Mouse (Mus musculus): ENCODE measurements at regions not wholly inside any gene's neighbourhood (a gene's known extent, or its start where the extent isn't known, plus 50 kb on each side); places are given as distances from the start of the nearest gene placed in this dataset.

GRCm38 (mm10) chr14:47795062-47795461 is 146.8 kb downstream of the Ktn1 start:
- ChIA-PET CTCF (no interaction called here), POLR2A (no interaction called here)

GRCm38 (mm10) chr14:47798203-47798602 is 150.0 kb downstream of the Ktn1 start:
- CTCF ChIA-PET = no interaction called here

GRCm38 (mm10) chr14:47799564-47799963 is 151.3 kb downstream of the Ktn1 start:
- ChIA-PET POLR2A (no interaction called here), CTCF (no interaction called here)

More at GRCm38 (mm10) chr14:47798203-47798602, 150.0 kb downstream of the Ktn1 start:
- POLR2A ChIA-PET = no interaction called here

GRCm38 (mm10) chr14:47805202-47805601 is 157.0 kb downstream of the Ktn1 start:
- CTCF ChIA-PET = no interaction called here
- POLR2A ChIA-PET = interaction anchor here in 1 of 4 experiments (0.6 to 1.7 kb wide), 5 partner anchors 10 to 383 kb away, joined by 3 to 6 read pairs (median 5); no protein-coding TSS in a partner anchor

GRCm38 (mm10) chr14:47805771-47806535 is 157.7 kb downstream of the Ktn1 start:
- CTCF ChIA-PET = no interaction called here

GRCm38 (mm10) chr14:47808097-47808910 is 160.1 kb downstream of the Ktn1 start:
- POLR2A ChIA-PET = interaction anchor here in 2 of 4 experiments (0.6 to 1.4 kb wide), 2 partner anchors 12 to 606 kb away, joined by 3 to 4 read pairs; no protein-coding TSS in a partner anchor
- CTCF ChIA-PET = no interaction called here

More at GRCm38 (mm10) chr14:47805771-47806535, 157.7 kb downstream of the Ktn1 start:
- POLR2A ChIA-PET = interaction anchor here in 1 of 4 experiments (0.6 to 1.7 kb wide), 6 partner anchors 9 to 496 kb away, joined by 3 to 6 read pairs (median 5); no protein-coding TSS in a partner anchor

GRCm38 (mm10) chr14:47818224-47818623 is 170.0 kb downstream of the Ktn1 start:
- CTCF ChIA-PET = no interaction called here
- POLR2A ChIA-PET = no interaction called here

- ChIA-PET CTCF (no interaction called here), POLR2A (interaction anchor here in 3 of 4 experiments (0.7 to 1.5 kb wide), 3 partner anchors 11 to 21 kb away, joined by 3 to 4 read pairs (median 3); no protein-coding TSS in a partner anchor)
Measured at GRCm38 (mm10) chr14:47818641-47819040, 170.4 kb downstream of the Ktn1 start.

- POLR2A ChIA-PET = interaction anchor here in 3 of 4 experiments (0.5 to 2.1 kb wide), 10 partner anchors 10 to 769 kb away, joined by 3 to 12 read pairs (median 4); no protein-coding TSS in a partner anchor
- CTCF ChIA-PET = interaction anchor here in 2 of 4 experiments (0.6 kb wide), 2 partner anchors 223 to 287 kb away, joined by 3 read pairs; no protein-coding TSS in a partner anchor
Measured at GRCm38 (mm10) chr14:47820571-47821143, 172.4 kb downstream of the Ktn1 start.

- ChIA-PET CTCF (no interaction called here), POLR2A (interaction anchor here in 2 of 4 experiments (0.7 to 4.4 kb wide), 9 partner anchors 8 to 423 kb away, joined by 3 to 27 read pairs (median 6); no protein-coding TSS in a partner anchor)
Measured at GRCm38 (mm10) chr14:47823182-47823581, 174.9 kb downstream of the Ktn1 start.

GRCm38 (mm10) chr14:47823696-47824095 is 175.4 kb downstream of the Ktn1 start:
- CTCF ChIA-PET = no interaction called here
- POLR2A ChIA-PET = interaction anchor here in 2 of 4 experiments (0.7 to 4.4 kb wide), 9 partner anchors 8 to 422 kb away, joined by 3 to 27 read pairs (median 6); no protein-coding TSS in a partner anchor

- CTCF ChIA-PET = interaction anchor here in 1 of 4 experiments (0.5 kb wide), 1 partner anchor 292 kb away, joined by 3 read pairs; no protein-coding TSS in a partner anchor
- POLR2A ChIA-PET = interaction anchor here (0.5 to 4.4 kb wide), 12 partner anchors 9 to 363 kb away, joined by 3 to 27 read pairs (median 4); no protein-coding TSS in a partner anchor
Measured at GRCm38 (mm10) chr14:47825446-47825956, 177.3 kb downstream of the Ktn1 start.

GRCm38 (mm10) chr14:47826545-47826944 is 178.3 kb downstream of the Ktn1 start:
- POLR2A ChIA-PET = interaction anchor here in 2 of 4 experiments (1.4 to 4.4 kb wide), 4 partner anchors 9 to 30 kb away, joined by 3 to 27 read pairs (median 4); no protein-coding TSS in a partner anchor
- CTCF ChIA-PET = no interaction called here

GRCm38 (mm10) chr14:47827623-47828022 is 179.4 kb downstream of the Ktn1 start:
- ChIA-PET CTCF (no interaction called here), POLR2A (interaction anchor here in 1 of 4 experiments (0.6 to 1.2 kb wide), 2 partner anchors 30 to 185 kb away, joined by 3 read pairs; no protein-coding TSS in a partner anchor)

GRCm38 (mm10) chr14:47833696-47834095 is 185.4 kb downstream of the Ktn1 start:
- POLR2A ChIA-PET = interaction anchor here in 2 of 4 experiments (1.3 to 7.9 kb wide), 4 partner anchors 8 to 24 kb away, joined by 3 to 82 read pairs (median 4); no protein-coding TSS in a partner anchor
- CTCF ChIA-PET = no interaction called here

- POLR2A ChIA-PET = interaction anchor here in 2 of 4 experiments (0.9 to 7.9 kb wide), 10 partner anchors 10 to 343 kb away, joined by 3 to 82 read pairs (median 4); no protein-coding TSS in a partner anchor
- CTCF ChIA-PET = no interaction called here
Measured at GRCm38 (mm10) chr14:47835408-47835807, 187.2 kb downstream of the Ktn1 start.

- ChIA-PET POLR2A (interaction anchor here in 2 of 4 experiments (0.6 to 7.9 kb wide), 10 partner anchors 11 to 282 kb away, joined by 3 to 82 read pairs (median 4); no protein-coding TSS in a partner anchor), CTCF (interaction anchor here in 2 of 4 experiments (0.6 kb wide), 3 partner anchors 615 to 704 kb away, joined by 3 to 4 read pairs (median 4); no protein-coding TSS in a partner anchor)
Measured at GRCm38 (mm10) chr14:47839493-47840215, 191.4 kb downstream of the Ktn1 start.

GRCm38 (mm10) chr14:47844366-47844765 is 196.1 kb downstream of the Ktn1 start:
- ChIA-PET POLR2A (no interaction called here), CTCF (no interaction called here)
